Mouse (Mus musculus): ENCODE measurements around the gene Hoxa1. TPM values are rescaled to one million over a fixed set of nuclear protein-coding genes. Genes with fewer than 3 reads are reported as not detected.

Hoxa1 gene
- polyA plus RNA-seq, 1 experiment: 1.2 TPM

- peak; percentile 24 for DNase-seq (ENCODE audit: low read depth)
- no peak for TF ChIP-seq POLR2A (IDR thresholded peaks at IDR 0.05; ENCODE audit: borderline replicate concordance, extremely low read depth, insufficient read depth, insufficient read length, poor library complexity, severe bottlenecking)
- no peak for TF ChIP-seq CTCF (IDR thresholded peaks at IDR 0.05; ENCODE audit: borderline replicate concordance, extremely low read depth, insufficient read depth, insufficient read length)
These were observed 4.8 kb downstream of the Hoxa1 start for GRCm38 (mm10) chr6:52153270-52153669.

- TF ChIP-seq CTCF (IDR thresholded peaks at IDR 0.05; ENCODE audit: borderline replicate concordance, extremely low read depth, insufficient read depth, insufficient read length): no peak
- no peak for TF ChIP-seq POLR2A (IDR thresholded peaks at IDR 0.05; ENCODE audit: borderline replicate concordance, extremely low read depth, insufficient read depth, insufficient read length, poor library complexity, severe bottlenecking)
- DNase-seq (ENCODE audit: low read depth): peak; percentile 32
These were observed 5.6 kb downstream of the Hoxa1 start for GRCm38 (mm10) chr6:52152226-52153193.

- TF ChIP-seq CTCF (IDR thresholded peaks at IDR 0.05; ENCODE audit: borderline replicate concordance, extremely low read depth, insufficient read depth, insufficient read length) (no peak), POLR2A (IDR thresholded peaks at IDR 0.05; ENCODE audit: borderline replicate concordance, extremely low read depth, insufficient read depth, insufficient read length, poor library complexity, severe bottlenecking) (no peak)
- peak; percentile 37 for DNase-seq (ENCODE audit: low read depth)
These were observed 6.5 kb downstream of the Hoxa1 start for GRCm38 (mm10) chr6:52151571-52151970.

- TF ChIP-seq POLR2A (IDR thresholded peaks at IDR 0.05; ENCODE audit: borderline replicate concordance, extremely low read depth, insufficient read depth, insufficient read length, poor library complexity, severe bottlenecking): no peak
- no peak for TF ChIP-seq CTCF (IDR thresholded peaks at IDR 0.05; ENCODE audit: borderline replicate concordance, extremely low read depth, insufficient read depth, insufficient read length)
- DNase-seq (ENCODE audit: low read depth): peak; percentile 11
These were observed 7.6 kb downstream of the Hoxa1 start for GRCm38 (mm10) chr6:52150401-52150966.

- TF ChIP-seq CTCF (IDR thresholded peaks at IDR 0.05; ENCODE audit: borderline replicate concordance, extremely low read depth, insufficient read depth, insufficient read length) (no peak), POLR2A (IDR thresholded peaks at IDR 0.05; ENCODE audit: borderline replicate concordance, extremely low read depth, insufficient read depth, insufficient read length, poor library complexity, severe bottlenecking) (no peak)
- DNase-seq (ENCODE audit: low read depth): no peak
These were observed 19.0 kb downstream of the Hoxa1 start for GRCm38 (mm10) chr6:52139115-52139514.

GRCm38 (mm10) chr6:52138576-52138975 lies 19.5 kb downstream of the Hoxa1 start:
- TF ChIP-seq POLR2A (IDR thresholded peaks at IDR 0.05; ENCODE audit: borderline replicate concordance, extremely low read depth, insufficient read depth, insufficient read length, poor library complexity, severe bottlenecking) (no peak), CTCF (IDR thresholded peaks at IDR 0.05; ENCODE audit: borderline replicate concordance, extremely low read depth, insufficient read depth, insufficient read length) (no peak)

GRCm38 (mm10) chr6:52137841-52138535 lies 20.1 kb downstream of the Hoxa1 start:
- TF ChIP-seq POLR2A (IDR thresholded peaks at IDR 0.05; ENCODE audit: borderline replicate concordance, extremely low read depth, insufficient read depth, insufficient read length, poor library complexity, severe bottlenecking): no peak
- TF ChIP-seq CTCF (IDR thresholded peaks at IDR 0.05; ENCODE audit: borderline replicate concordance, extremely low read depth, insufficient read depth, insufficient read length): no peak
- peak; percentile 91 for DNase-seq (ENCODE audit: low read depth)

More at GRCm38 (mm10) chr6:52138576-52138975, 19.5 kb downstream of the Hoxa1 start:
- no peak for DNase-seq (ENCODE audit: low read depth)

GRCm38 (mm10) chr6:52123673-52124072 lies 34.4 kb downstream of the Hoxa1 start:
- TF ChIP-seq CTCF (IDR thresholded peaks at IDR 0.05; ENCODE audit: borderline replicate concordance, extremely low read depth, insufficient read depth, insufficient read length): no peak
- no peak for TF ChIP-seq POLR2A (IDR thresholded peaks at IDR 0.05; ENCODE audit: borderline replicate concordance, extremely low read depth, insufficient read depth, insufficient read length, poor library complexity, severe bottlenecking)
- no peak for DNase-seq (ENCODE audit: low read depth)

GRCm38 (mm10) chr6:52121173-52121572 lies 36.9 kb downstream of the Hoxa1 start:
- DNase-seq (ENCODE audit: low read depth): no peak
- no peak for TF ChIP-seq POLR2A (IDR thresholded peaks at IDR 0.05; ENCODE audit: borderline replicate concordance, extremely low read depth, insufficient read depth, insufficient read length, poor library complexity, severe bottlenecking)
- no peak for TF ChIP-seq CTCF (IDR thresholded peaks at IDR 0.05; ENCODE audit: borderline replicate concordance, extremely low read depth, insufficient read depth, insufficient read length)

GRCm38 (mm10) chr6:52118903-52119635 lies 39.0 kb downstream of the Hoxa1 start:
- no peak for TF ChIP-seq CTCF (IDR thresholded peaks at IDR 0.05; ENCODE audit: borderline replicate concordance, extremely low read depth, insufficient read depth, insufficient read length)
- no peak for TF ChIP-seq POLR2A (IDR thresholded peaks at IDR 0.05; ENCODE audit: borderline replicate concordance, extremely low read depth, insufficient read depth, insufficient read length, poor library complexity, severe bottlenecking)
- peak; percentile 94 for DNase-seq (ENCODE audit: low read depth)

All from brain, embryonic 14.5 days (tissue).